Mouse (Mus musculus) adrenal gland, adult (tissue): ENCODE results near the gene Rrp12.
A peak's percentile ranks its signal among the peaks of the same experiment; 100 is the strongest.
"Not testable (repeated sequence)": the region's sequence is repeated elsewhere in the genome, so short reads cannot be mapped to it uniquely, and the experiment has no call there.

Experiments
- DNase-seq, 2 experiments: peaks; one replicate each; pipeline ENCODE4 v3.0.0; 2022 to 2023; ENCODE audit warnings: low spot score in 1 of 2; ENCODE audit not compliant: inconsistent age in 2 of 2

Rrp12 gene

GRCm38 (mm10) chr19:41850719-41851543 is 45.0 kb downstream of the Rrp12 start:
- no peak for DNase-seq

- no peak for DNase-seq
Measured at GRCm38 (mm10) chr19:41850021-41850718, 45.8 kb downstream of the Rrp12 start.

GRCm38 (mm10) chr19:41847992-41848851 is 47.8 kb downstream of the Rrp12 start, which contains the start of gene Frat2:
Frat2 (minus strand) TSS chr19:41848132.
- DNase-seq, result peak; percentile 90 to 96

GRCm38 (mm10) chr19:41847614-41847991 is 48.4 kb downstream of the Rrp12 start:
- DNase-seq, result not testable (repeated sequence)

- DNase-seq, result peak; percentile 60 to 86
Measured at GRCm38 (mm10) chr19:41847091-41847581, 48.8 kb downstream of the Rrp12 start.

- DNase-seq, result peak; percentile 65 to 83
Measured at GRCm38 (mm10) chr19:41846366-41847090, 49.4 kb downstream of the Rrp12 start.

GRCm38 (mm10) chr19:41844345-41844744 is 51.6 kb downstream of the Rrp12 start:
- DNase-seq, result no peak

GRCm38 (mm10) chr19:41842706-41843105 is 53.3 kb downstream of the Rrp12 start:
- DNase-seq, result no peak

- no peak for DNase-seq
Measured at GRCm38 (mm10) chr19:41842196-41842595, 53.8 kb downstream of the Rrp12 start.

- no peak for DNase-seq
Measured at GRCm38 (mm10) chr19:41841105-41841750, 54.7 kb downstream of the Rrp12 start.

- no peak for DNase-seq
Measured at GRCm38 (mm10) chr19:41839685-41840084, 56.3 kb downstream of the Rrp12 start.

GRCm38 (mm10) chr19:41838808-41839207 is 57.2 kb downstream of the Rrp12 start:
- no peak for DNase-seq

GRCm38 (mm10) chr19:41837917-41838261 is 58.1 kb downstream of the Rrp12 start:
- DNase-seq, result no peak

- no peak for DNase-seq
Measured at GRCm38 (mm10) chr19:41837194-41837916, 58.6 kb downstream of the Rrp12 start.

GRCm38 (mm10) chr19:41836719-41837118 is 59.3 kb downstream of the Rrp12 start:
- no peak for DNase-seq

GRCm38 (mm10) chr19:41835816-41836215 is 60.2 kb downstream of the Rrp12 start:
- DNase-seq, result peak; percentile 50 to 70

- no peak for DNase-seq
Measured at GRCm38 (mm10) chr19:41835407-41835806, 60.6 kb downstream of the Rrp12 start.

GRCm38 (mm10) chr19:41832501-41833201 is 63.3 kb downstream of the Rrp12 start:
- DNase-seq, result peak; percentile 11 to 31
